ENCODE assay signal across 8 mouse cellular contexts in genomic region chr17:56897630-56898195, GRCm38 (mm10). TPM values are rescaled to one million over a fixed set of nuclear protein-coding genes. Genes with fewer than 3 reads are reported as not detected.
DNase-seq lines count a peak whose midpoint lies in the region; ATAC-seq and TF ChIP-seq lines count a peak whose summit lies in the region.

No protein-coding gene starts in this region.

- intact Hi-C loops in gastrocnemius, adult 2 months (cut with DNase I) = loop anchor here (1.0 kb wide), 1 partner anchor 54 kb away; no protein-coding TSS in a partner anchor

- H3K27me3 ChIP-seq in hindbrain, postnatal 0 days (ENCODE audit: insufficient read depth, low read length) = no peaks in the 10 kb centered on the region

- H3K4me1 ChIP-seq in hindbrain, postnatal 0 days (ENCODE audit: insufficient read depth, low read length) = no peaks in the 10 kb centered on the region

- H3K4me2 ChIP-seq in hindbrain, postnatal 0 days (ENCODE audit: low read depth, low read length) = no peak overlapping the region

- H3K9ac ChIP-seq in hindbrain, postnatal 0 days (replicated peaks; ENCODE audit: low read length) = no peak overlapping the region

- no peak overlapping the region for H3K4me3 ChIP-seq in gastrocnemius, adult 2 months
- H3K4me3 ChIP-seq in hindbrain, postnatal 0 days (ENCODE audit: low read length) = no peak overlapping the region

- 78% methylated on average over 7 of the region's 7 CpGs for WGBS in hindbrain, postnatal 0 days

- H3K9me3 ChIP-seq in hindbrain, postnatal 0 days (ENCODE audit: low read length) = no peaks in the 10 kb centered on the region

- ATAC-seq in hindbrain, postnatal 0 days = peak; percentile 69
- peak; percentile 92 for ATAC-seq in megakaryocyte, adult 5-6 weeks (ENCODE audit: poor library complexity, severe bottlenecking)

- peak; percentile 93 for TF ChIP-seq CTCF in gastrocnemius, adult 2 months (IDR thresholded peaks at IDR 0.05)
- peak; percentile 97 for TF ChIP-seq CTCF in hindbrain, postnatal 0 days (IDR thresholded peaks at IDR 0.05; ENCODE audit: low read depth)

- H3K27ac ChIP-seq in gastrocnemius, adult 2 months = no peak overlapping the region
- H3K27ac ChIP-seq in hindbrain, postnatal 0 days = no peak overlapping the region

- peaks cover 68% of the 10 kb centered on the region for H3K36me3 ChIP-seq in hindbrain, postnatal 0 days (ENCODE audit: insufficient read depth, low read length)

- peak; percentile 91 for DNase-seq in NIH3T3 (ENCODE audit: low read depth)
- DNase-seq in cerebellum, postnatal 36 days = peak; percentile 86
- DNase-seq in gastrocnemius, adult 2 months = peak; percentile 86
- DNase-seq in hindbrain, postnatal 0 days (ENCODE audit: low spot score) = peak; percentile 79
- peak; percentile 86 to 91 for DNase-seq in left cerebral cortex, adult 18-20 months (ENCODE audit: low spot score in 2 of 2)
- DNase-seq in right cerebral cortex, adult 18-20 months = peak; percentile 83
- peak; percentile 54 for DNase-seq in urinary bladder, adult 2 months (ENCODE audit: low spot score)

RNA-seq across cellular contexts. Expression of gene 1700061G19Rik, which starts 22.4 kb away (rescaled TPM):
- not detected for total RNA-seq in gastrocnemius, adult 2 months (2021)
- not detected in 2 replicates for total RNA-seq in hindbrain, postnatal 0 days (2014; rRNA removed)
- polyA plus RNA-seq in hindbrain, postnatal 0 days (2015; fragmentation: Nextera tagmentation; extraction: Ambion mirVana) = 0.34 and 0.35 TPM in 2 replicates
- under 1 TPM; 0.14 to 0.40 TPM for total RNA-seq in left cerebral cortex, adult 18-20 months (2021)
- 0.32 and 0.40 TPM in 2 replicates for total RNA-seq in megakaryocyte, adult 5-6 weeks (2015)
- 0.07 and 0.53 TPM in 2 replicates for total RNA-seq in megakaryocyte, adult 5-6 weeks (2017)
- polyA plus RNA-seq in urinary bladder, adult 2 months (2012; rRNA removed) = 2.9 and 3.1 TPM in 2 replicates

RNA-seq across cellular contexts. Expression of gene Acsbg2, which starts 23.5 kb away (rescaled TPM):
- total RNA-seq in gastrocnemius, adult 2 months (2021) = not detected
- total RNA-seq in hindbrain, postnatal 0 days (2014; rRNA removed) = not detected in 2 replicates
- polyA plus RNA-seq in hindbrain, postnatal 0 days (2015; fragmentation: Nextera tagmentation; extraction: Ambion mirVana) = not detected in 2 replicates
- not detected for total RNA-seq in left cerebral cortex, adult 18-20 months (2021)
- total RNA-seq in megakaryocyte, adult 5-6 weeks (2015) = not detected in 2 replicates
- total RNA-seq in megakaryocyte, adult 5-6 weeks (2017) = not detected in 2 replicates
- polyA plus RNA-seq in urinary bladder, adult 2 months (2012; rRNA removed) = 0.03 TPM in 1 of 2 replicates, not detected in the other

RNA-seq across cellular contexts. Expression of gene Mllt1, which starts 37.5 kb away (rescaled TPM):
- total RNA-seq in gastrocnemius, adult 2 months (2021) = 10 to 100 TPM; 20.3 to 21.2 TPM
- total RNA-seq in hindbrain, postnatal 0 days (2014; rRNA removed) = 131 and 135 TPM in 2 replicates
- polyA plus RNA-seq in hindbrain, postnatal 0 days (2015; fragmentation: Nextera tagmentation; extraction: Ambion mirVana) = 46.7 and 52.0 TPM in 2 replicates
- total RNA-seq in left cerebral cortex, adult 18-20 months (2021) = 10 to 100 TPM; 86.7 to 95.8 TPM
- total RNA-seq in megakaryocyte, adult 5-6 weeks (2015) = 10.6 and 11.0 TPM in 2 replicates
- total RNA-seq in megakaryocyte, adult 5-6 weeks (2017) = 11.2 and 15.1 TPM in 2 replicates
- 33.8 and 34.5 TPM in 2 replicates for polyA plus RNA-seq in urinary bladder, adult 2 months (2012; rRNA removed)
